Mouse (Mus musculus) brain, embryonic 14.5 days (tissue): ENCODE measurements around the gene Susd2.

Source experiments
- CTCF ChIP-seq: fragments of 200-500 bp; IDR thresholded peaks from 2 replicates; pipeline ENCODE4 v1.5.1; 2012; ENCODE audit warnings: inconsistent platforms, mild to moderate bottlenecking, moderate library complexity, borderline replicate concordance; ENCODE audit not compliant: insufficient read depth, insufficient read length; ENCODE audit errors: extremely low read depth
- POLR2A ChIP-seq: fragments of 200-500 bp; IDR thresholded peaks from 2 replicates; pipeline ENCODE4 v1.6.1; 2012; ENCODE audit warnings: mild to moderate bottlenecking, inconsistent platforms, borderline replicate concordance; ENCODE audit not compliant: poor library complexity, insufficient read depth, insufficient read length, severe bottlenecking; ENCODE audit errors: extremely low read depth

GRCm38 (mm10) chr10:75664673-75665270, 21.0 kb upstream of the Susd2 start:
- TF ChIP-seq CTCF: no peak
- TF ChIP-seq POLR2A: no peak
